Mouse (Mus musculus) liver, postnatal 0 days (tissue): ENCODE measurements around the gene Etfbkmt.

Experiments
- CTCF ChIP-seq: sonication (generic); IDR thresholded peaks from 2 replicates; pipeline ENCODE4 v1.5.1; 2016; ENCODE audit warnings: antibody characterized with exemption, low read depth
- EP300 ChIP-seq: IDR thresholded peaks from 2 replicates; pipeline ENCODE4 v1.6.1; 2016; ENCODE audit warnings: antibody characterized with exemption, low read depth, mild to moderate bottlenecking

DNA sequence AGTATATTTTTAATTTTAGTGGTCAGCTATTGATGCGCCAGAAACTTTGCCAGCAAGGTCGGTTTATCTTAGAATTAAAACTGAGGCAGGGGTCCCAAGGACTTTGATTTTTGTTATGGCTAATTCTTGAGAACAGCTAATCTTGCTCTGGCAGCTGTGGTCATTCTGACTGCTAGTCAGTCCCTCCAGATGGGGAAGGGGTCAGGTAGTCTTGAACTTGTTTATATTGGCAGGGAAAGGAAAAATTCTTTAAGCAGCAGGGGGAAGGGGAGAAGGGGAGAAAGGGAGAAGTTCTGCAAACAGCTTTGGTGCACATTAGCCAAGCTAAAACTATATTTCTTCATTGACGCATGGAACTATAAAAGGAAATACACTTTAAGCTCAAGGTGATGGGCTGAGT is 57.5 kb downstream of the Etfbkmt start:
- TF ChIP-seq CTCF = no peak
- no peak for TF ChIP-seq EP300
